Mouse (Mus musculus) T-cell, adult 2 months (primary cell): ENCODE results near the gene Sh3d21.

Experiments
- DNase-seq: peaks from one replicate; pipeline ENCODE4 v3.0.0; 2022; ENCODE audit warnings: low spot score

The Sh3d21 gene

GRCm38 (mm10) chr4:126108061-126108740 lies 55.1 kb downstream of the Sh3d21 start:
- DNase-seq, result no peak

GRCm38 (mm10) chr4:126105131-126105783 lies 58.0 kb downstream of the Sh3d21 start:
- DNase-seq, result no peak

- no peak for DNase-seq
These were observed 58.8 kb downstream of the Sh3d21 start for GRCm38 (mm10) chr4:126104261-126105075.

- DNase-seq, result peak; percentile 96
These were observed 59.7 kb downstream of the Sh3d21 start, which contains the start of gene Stk40 for GRCm38 (mm10) chr4:126103590-126104068. TSS of gene Stk40 (plus strand) at chr4:126103957.

GRCm38 (mm10) chr4:126103057-126103581 lies 60.2 kb downstream of the Sh3d21 start:
- peak; percentile 55 for DNase-seq

GRCm38 (mm10) chr4:126102061-126102841 lies 61.0 kb downstream of the Sh3d21 start:
- DNase-seq, result no peak

GRCm38 (mm10) chr4:126100764-126101163 lies 62.5 kb downstream of the Sh3d21 start:
- no peak for DNase-seq
